Mouse (Mus musculus) heart, postnatal 14 days (tissue): ENCODE data around the gene 1700016C15Rik. TPM values are rescaled to one million over a fixed set of nuclear protein-coding genes. Genes with fewer than 3 reads are reported as not detected.

Source experiments
- DNase-seq, 2 experiments: peaks; one replicate each; pipeline ENCODE4 v3.0.0; 2021 to 2022
- intact Hi-C: fragments of 180-260 bp; cut with DNase I; formaldehyde crosslinking; loops from one replicate; pipeline ENCODE4 v1.15.1; 2025
- long read RNA-seq, 2 experiments: library from polyadenylated mRNA; stranded (forward); transcript quantifications; one replicate each; pipeline ENCODE4 v2.0.0; 2021
- total RNA-seq, 2 experiments: library from RNA; stranded (reverse); gene quantifications; 2 replicates each; pipeline ENCODE4 v1.2.3; 2021

The 1700016C15Rik gene
- total RNA-seq: not detected
- long read RNA-seq, experiment 1: 0 reads
- long read RNA-seq, experiment 2: 0 reads

GRCm38 (mm10) chr1:177729043-177730024 lies at the start of gene 1700016C15Rik:
TSS of gene 1700016C15Rik (plus strand) at chr1:177729814.
- intact Hi-C loops: no loop called here
- DNase-seq: no peak

- intact Hi-C loops: loop anchor here (10.0 kb wide), 1 partner anchor 236 kb away; the partner anchor contains the start of gene Zbtb18
- DNase-seq: no peak
Measured at GRCm38 (mm10) chr1:177681239-177681638, 48.4 kb upstream of the 1700016C15Rik start.

GRCm38 (mm10) chr1:177683931-177684836 lies 45.4 kb upstream of the 1700016C15Rik start:
- DNase-seq: peak in 1 of 2 experiments; percentile 4

GRCm38 (mm10) chr1:177684901-177685300 lies 44.7 kb upstream of the 1700016C15Rik start:
- peak in 1 of 2 experiments; percentile 36 for DNase-seq
- intact Hi-C loops: loop anchor here (2.0 to 10.0 kb wide), 4 partner anchors 240 to 808 kb away; partner anchors contain the start of gene Zbtb18

More at GRCm38 (mm10) chr1:177683931-177684836, 45.4 kb upstream of the 1700016C15Rik start:
- intact Hi-C loops: loop anchor here (2.0 to 10.0 kb wide), 3 partner anchors 239 to 807 kb away; partner anchors contain the start of gene Zbtb18

- no peak for DNase-seq
- intact Hi-C loops: loop anchor here (5.0 to 10.0 kb wide), 2 partner anchors 241 to 489 kb away; partner anchors contain the start of gene Zbtb18
Measured at GRCm38 (mm10) chr1:177686137-177686536, 43.5 kb upstream of the 1700016C15Rik start.

- intact Hi-C loops: loop anchor here (5.0 to 10.0 kb wide), 2 partner anchors 242 to 490 kb away; partner anchors contain the start of gene Zbtb18
Measured at GRCm38 (mm10) chr1:177686982-177687381, 42.6 kb upstream of the 1700016C15Rik start.

GRCm38 (mm10) chr1:177692491-177692890 lies 37.1 kb upstream of the 1700016C15Rik start:
- intact Hi-C loops: no loop called here
- no peak for DNase-seq

More at GRCm38 (mm10) chr1:177686982-177687381, 42.6 kb upstream of the 1700016C15Rik start:
- no peak for DNase-seq

GRCm38 (mm10) chr1:177693486-177694252 lies 35.9 kb upstream of the 1700016C15Rik start:
- intact Hi-C loops: no loop called here
- no peak for DNase-seq

- intact Hi-C loops: loop anchor here (5.0 to 10.0 kb wide), 2 partner anchors 716 to 823 kb away; no protein-coding TSS in a partner anchor
- DNase-seq: no peak
Measured at GRCm38 (mm10) chr1:177700560-177700959, 29.1 kb upstream of the 1700016C15Rik start.

GRCm38 (mm10) chr1:177702481-177703146 lies 27.0 kb upstream of the 1700016C15Rik start:
- intact Hi-C loops: loop anchor here (5.0 to 10.0 kb wide), 2 partner anchors 718 to 825 kb away; no protein-coding TSS in a partner anchor
- DNase-seq: peak; percentile 77 to 86

- no peak for DNase-seq
- intact Hi-C loops: loop anchor here (5.0 to 10.0 kb wide), 2 partner anchors 718 to 826 kb away; no protein-coding TSS in a partner anchor
Measured at GRCm38 (mm10) chr1:177703147-177703807, 26.3 kb upstream of the 1700016C15Rik start.

- no peak for DNase-seq
- intact Hi-C loops: loop anchor here (10.0 kb wide), 1 partner anchor 720 kb away; no protein-coding TSS in a partner anchor
Measured at GRCm38 (mm10) chr1:177705204-177705603, 24.4 kb upstream of the 1700016C15Rik start.

- intact Hi-C loops: loop anchor here (10.0 kb wide), 1 partner anchor 723 kb away; no protein-coding TSS in a partner anchor
- DNase-seq: no peak
Measured at GRCm38 (mm10) chr1:177707571-177707970, 22.0 kb upstream of the 1700016C15Rik start.

- intact Hi-C loops: loop anchor here (10.0 kb wide), 1 partner anchor 724 kb away; no protein-coding TSS in a partner anchor
- peak; percentile 25 to 37 for DNase-seq
Measured at GRCm38 (mm10) chr1:177708583-177709055, 21.0 kb upstream of the 1700016C15Rik start.

- intact Hi-C loops: no loop called here
- DNase-seq: no peak
Measured at GRCm38 (mm10) chr1:177711000-177711399, 18.6 kb upstream of the 1700016C15Rik start.

- intact Hi-C loops: no loop called here
Measured at GRCm38 (mm10) chr1:177711418-177711817, 18.2 kb upstream of the 1700016C15Rik start.

GRCm38 (mm10) chr1:177713635-177714396 lies 15.8 kb upstream of the 1700016C15Rik start:
- no peak for DNase-seq
- intact Hi-C loops: no loop called here

More at GRCm38 (mm10) chr1:177711418-177711817, 18.2 kb upstream of the 1700016C15Rik start:
- no peak for DNase-seq
